Comparison of ENCODE assay signal across 8 mouse cellular contexts in the genomic region with DNA sequence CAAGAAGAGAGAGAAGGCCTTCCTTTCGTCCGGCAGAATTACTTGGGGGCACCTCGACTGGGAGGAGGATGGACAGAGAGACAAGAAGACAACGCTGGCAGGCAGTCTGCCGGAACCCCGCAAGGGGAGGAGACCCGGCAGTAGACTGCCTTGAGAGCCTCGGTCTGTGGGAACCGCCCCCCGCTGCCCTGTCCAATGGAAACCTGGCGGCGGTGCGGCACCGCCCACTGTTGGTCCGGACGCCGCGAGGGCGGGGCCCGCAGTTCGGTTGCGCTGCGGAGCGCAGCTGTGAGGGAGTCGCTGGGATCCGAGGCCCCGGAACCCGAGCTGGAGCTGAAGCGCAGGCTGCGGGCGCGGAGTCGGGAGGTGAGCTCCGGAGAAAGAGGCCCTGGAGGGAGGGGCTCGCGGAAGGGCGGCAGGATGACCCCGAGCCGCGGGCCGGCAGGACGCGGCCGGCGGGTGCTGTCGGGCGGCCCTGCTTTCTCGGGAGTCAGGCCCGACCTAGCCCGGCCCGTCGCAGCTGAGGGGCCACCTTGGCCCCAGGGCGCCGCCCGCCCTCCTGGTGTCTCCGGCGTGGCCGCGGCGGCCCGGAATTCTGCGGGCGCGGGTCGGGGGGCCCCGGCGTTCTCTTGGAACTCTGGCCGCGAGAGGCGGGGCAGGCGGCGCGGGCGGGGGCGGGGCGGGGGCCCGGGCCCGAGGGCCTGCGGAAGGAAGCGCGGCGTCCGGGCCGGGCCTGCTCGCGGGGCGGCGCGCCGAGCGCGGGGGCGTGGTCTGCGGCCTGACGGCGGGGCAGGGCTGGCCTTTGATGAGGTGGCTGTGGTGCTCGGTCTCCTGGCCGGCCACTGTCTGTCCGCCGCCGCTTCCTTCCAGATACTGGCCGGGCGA. TPM values are rescaled to one million over a fixed set of nuclear protein-coding genes. Genes with fewer than 3 reads are reported as not detected.
DNase-seq lines count a peak whose midpoint lies in the region; ATAC-seq and TF ChIP-seq lines count a peak whose summit lies in the region.

A gene (plus strand): TSS at position 228 of the 885 bp plus-strand sequence.
A gene (minus strand): TSS at position 596 of the 885 bp plus-strand sequence.

- H3K4me3 ChIP-seq in gastrocnemius, adult 2 months = peak within 1 kb of the TSS; percentile 99
- peak within 1 kb of the TSS; percentile 88 for H3K4me3 ChIP-seq in hindbrain, postnatal 0 days (ENCODE audit: low read length)

- H3K4me1 ChIP-seq in hindbrain, postnatal 0 days (ENCODE audit: insufficient read depth, low read length) = peaks cover 5% of the 10 kb centered on the region; the same call in 1 of the 2 replicates

- WGBS in hindbrain, postnatal 0 days = under 1% methylated on average over 68 of the region's 103 CpGs

- peak; percentile 94 for ATAC-seq in activated CD4-positive, CD25-positive, alpha-beta regulatory T cell, adult 4 months
- ATAC-seq in common myeloid progenitor, adult 5-6 weeks (replicated peaks; ENCODE audit: low read depth, poor library complexity, severe bottlenecking) = peak; percentile 99
- ATAC-seq in hindbrain, postnatal 0 days = peak; percentile 98
- ATAC-seq in megakaryocyte, adult 5-6 weeks (ENCODE audit: poor library complexity, severe bottlenecking) = peak; percentile 95

- intact Hi-C loops in gastrocnemius, adult 2 months (cut with DNase I) = loop anchor here (2.0 kb wide), 2 partner anchors 20 to 50 kb away; a partner anchor contains a TSS

- peaks cover 19% of the 10 kb centered on the region for H3K36me3 ChIP-seq in hindbrain, postnatal 0 days (ENCODE audit: insufficient read depth, low read length)

- 0 out of 2 replicates have a peak, but pooled peaks cover 2% of the 10 kb centered on the region for H3K9me3 ChIP-seq in hindbrain, postnatal 0 days (ENCODE audit: low read length)

- peak within 1 kb of the TSS; percentile 95 for H3K9ac ChIP-seq in hindbrain, postnatal 0 days (replicated peaks; ENCODE audit: low read length)

- H3K4me2 ChIP-seq in hindbrain, postnatal 0 days (ENCODE audit: low read depth, low read length) = peak within 1 kb of the TSS; percentile 93

- H3K27me3 ChIP-seq in hindbrain, postnatal 0 days (ENCODE audit: insufficient read depth, low read length) = no peaks in the 10 kb centered on the region

- TF ChIP-seq CTCF in gastrocnemius, adult 2 months (IDR thresholded peaks at IDR 0.05) = no peak
- TF ChIP-seq CTCF in hindbrain, postnatal 0 days (IDR thresholded peaks at IDR 0.05; ENCODE audit: low read depth) = no peak

- peak within 1 kb of the TSS; percentile 99 for H3K27ac ChIP-seq in gastrocnemius, adult 2 months
- peak within 1 kb of the TSS; percentile 95 for H3K27ac ChIP-seq in hindbrain, postnatal 0 days

- DNase-seq in gastrocnemius, adult 2 months = peak; percentile 99
- peak; percentile 98 for DNase-seq in hindbrain, postnatal 0 days (ENCODE audit: low spot score)
- peak; percentile 86 to 96 for DNase-seq in left cerebral cortex, adult 8-10 months (ENCODE audit: low spot score in 2 of 2)
- peak; percentile 98 for DNase-seq in right cerebral cortex, adult 18-20 months
- DNase-seq in urinary bladder, adult 2 months (ENCODE audit: low spot score) = peak; percentile 88

RNA-seq across cellular contexts. Expression of the first gene that starts in this region (rescaled TPM):
- 10 to 100 TPM; 90.1 to 91.2 TPM for polyA plus RNA-seq in activated CD4-positive, CD25-positive, alpha-beta regulatory T cell, adult 4 months (2017; shearing (Covaris generic))
- 84.4 and 94.5 TPM in 2 replicates for total RNA-seq in common myeloid progenitor, adult 5-6 weeks (2017)
- 10 to 100 TPM; 51.3 to 58.5 TPM for total RNA-seq in gastrocnemius, adult 2 months (2021)
- total RNA-seq in hindbrain, postnatal 0 days (2014; rRNA removed) = 100 and 124 TPM in 2 replicates
- 134 and 139 TPM in 2 replicates for polyA plus RNA-seq in hindbrain, postnatal 0 days (2015; fragmentation: Nextera tagmentation; extraction: Ambion mirVana)
- 10 to 100 TPM; 85.2 to 91.1 (median 87.6) TPM for total RNA-seq in left cerebral cortex, adult 8-10 months (2022)
- total RNA-seq in megakaryocyte, adult 5-6 weeks (2015) = 57.2 and 64.1 TPM in 2 replicates
- 112 and 114 TPM in 2 replicates for total RNA-seq in megakaryocyte, adult 5-6 weeks (2017)
- 114 and 127 TPM in 2 replicates for polyA plus RNA-seq in urinary bladder, adult 2 months (2012; rRNA removed)

RNA-seq across cellular contexts. Expression of the second gene that starts in this region (rescaled TPM):
- polyA plus RNA-seq in activated CD4-positive, CD25-positive, alpha-beta regulatory T cell, adult 4 months (2017; shearing (Covaris generic)) = not detected
- total RNA-seq in common myeloid progenitor, adult 5-6 weeks (2017) = not detected in 2 replicates
- total RNA-seq in gastrocnemius, adult 2 months (2021) = not detected
- 7.0 TPM in 1 of 2 replicates, not detected in the other for total RNA-seq in hindbrain, postnatal 0 days (2014; rRNA removed)
- polyA plus RNA-seq in hindbrain, postnatal 0 days (2015; fragmentation: Nextera tagmentation; extraction: Ambion mirVana) = 0.29 and 0.84 TPM in 2 replicates
- total RNA-seq in left cerebral cortex, adult 8-10 months (2022) = under 1 TPM in 2 of 4 experiments, not detected in 2; 0.74 to 0.89 TPM
- total RNA-seq in megakaryocyte, adult 5-6 weeks (2015) = not detected in 2 replicates
- not detected in 2 replicates for total RNA-seq in megakaryocyte, adult 5-6 weeks (2017)
- 0.28 and 0.37 TPM in 2 replicates for polyA plus RNA-seq in urinary bladder, adult 2 months (2012; rRNA removed)

Comparison
In these comparisons a context has a peak if more than half of its experiments do, and no peak if none do; other contexts are left out.
1. Peak in every context shown above with its lines: DNase-seq, ATAC-seq, H3K4me3 ChIP-seq and H3K27ac ChIP-seq.